Mouse (Mus musculus): ENCODE measurements around the gene Ids.

- no peak for TF ChIP-seq ZMIZ1 (IDR thresholded peaks at IDR 0.05; ENCODE audit: low read depth, low read length)
- no peak for TF ChIP-seq TBP (IDR thresholded peaks at IDR 0.05; ENCODE audit: low read depth, low read length)
Observed at GRCm38 (mm10) chrX:70327656-70328055, 37.2 kb downstream of the Ids start.
